Mouse (Mus musculus) effector memory CD4-positive, alpha-beta T cell, adult 7 months (primary cell): ENCODE results near the gene Tbc1d12. TPM values are rescaled to one million over a fixed set of nuclear protein-coding genes. Genes with fewer than 3 reads are reported as not detected.

Source experiments
- polyA plus RNA-seq: library from polyadenylated mRNA; unstranded; fragments of 100-300 nt; shearing (Covaris generic); gene quantifications from one replicate; pipeline ENCODE4 v1.2.1, GENCODE M21; 2017

The Tbc1d12 gene
- polyA plus RNA-seq: 5.0 TPM

GRCm38 (mm10) chr19:38836438-38837170, at the start of gene Tbc1d12:
Gene Tbc1d12, plus strand, starts transcription at chr19:38836579.

GRCm38 (mm10) chr19:38818766-38819426, 17.5 kb upstream of the Tbc1d12 start, which contains the start of gene Noc3l:
Gene Noc3l, minus strand, starts transcription at chr19:38819237.

GRCm38 (mm10) chr19:38930788-38931565, 94.6 kb downstream of the Tbc1d12 start, which contains the start of gene Hells:
Gene Hells, plus strand, starts transcription at chr19:38930915.

Other genes with a start within 250 kb of the Tbc1d12 start
- 9.3 TPM for gene Noc3l, start 17.3 kb upstream of the Tbc1d12 start, polyA plus RNA-seq
- 26.8 TPM for gene Hells, start 94.3 kb downstream of the Tbc1d12 start, polyA plus RNA-seq
- gene Cyp2c55, start 170.4 kb downstream of the Tbc1d12 start, polyA plus RNA-seq: not detected
- gene Cyp2c65, start 224.4 kb downstream of the Tbc1d12 start, polyA plus RNA-seq: not detected